Mouse (Mus musculus) MEL (cell line): ENCODE data around the gene Grrp1. TPM values are rescaled to one million over a fixed set of nuclear protein-coding genes. Genes with fewer than 3 reads are reported as not detected.

ENCODE experiments used
- DNase-seq: peaks from one replicate; pipeline ENCODE4 v3.0.0; 2011; ENCODE audit warnings: low read depth, low spot score
- H3K27ac ChIP-seq: 2 replicates; pipeline ENCODE4 v1.5.1; 2012; ENCODE audit warnings: low read depth, mild to moderate bottlenecking, control low read depth, low read length, moderate library complexity; ENCODE audit not compliant: control insufficient read depth
- H3K27me3 ChIP-seq, 2 experiments: fragments of 150-350 bp in 1 of 2; sonication (generic) in 1 of 2; 2 replicates each; pipeline ENCODE4 v1.6.1; 2012; ENCODE audit warnings: low read length in 2 of 2, mild to moderate bottlenecking in 2 of 2, improper control_type of control experiment in 1 of 2, moderate library complexity in 1 of 2; ENCODE audit not compliant: insufficient read depth in 2 of 2, control insufficient read depth in 1 of 2
- H3K36me3 ChIP-seq, 2 experiments: 2 replicates each; pipeline ENCODE4 v1.6.1; 2012 to 2014; ENCODE audit warnings: low read length in 2 of 2, improper control_type of control experiment in 1 of 2, inconsistent platforms in 1 of 2, mild to moderate bottlenecking in 1 of 2; ENCODE audit not compliant: insufficient read depth in 2 of 2, control insufficient read depth in 1 of 2
- H3K4me1 ChIP-seq, 2 experiments: fragments of 150-350 bp in 1 of 2; sonication (generic) in 1 of 2; 2 replicates each; pipeline ENCODE4 v1.6.1; 2012; ENCODE audit warnings: low read length in 2 of 2, improper control_type of control experiment in 1 of 2, mild to moderate bottlenecking in 1 of 2; ENCODE audit not compliant: insufficient read depth in 2 of 2, control insufficient read depth in 1 of 2
- H3K4me3 ChIP-seq, 2 experiments: fragments of 150-350 bp in 1 of 2; sonication (generic) in 1 of 2; 2 replicates each; pipeline ENCODE4 v1.5.1; 2012; ENCODE audit warnings: low read depth in 2 of 2, low read length in 2 of 2, mild to moderate bottlenecking in 2 of 2, moderate library complexity in 2 of 2, control low read depth in 1 of 2, improper control_type of control experiment in 1 of 2; ENCODE audit not compliant: control insufficient read depth in 1 of 2, insufficient read depth in 1 of 2
- H3K79me2 ChIP-seq: 2 replicates; pipeline ENCODE4 v1.6.1; 2012; ENCODE audit warnings: mild to moderate bottlenecking, low read length, moderate library complexity; ENCODE audit not compliant: control insufficient read depth, poor library complexity, insufficient read depth
- H3K9ac ChIP-seq: 2 replicates; pipeline ENCODE4 v1.6.1; 2012; ENCODE audit warnings: low read depth, mild to moderate bottlenecking, control low read depth, low read length, moderate library complexity; ENCODE audit not compliant: control insufficient read depth, poor library complexity, severe bottlenecking
- H3K9me3 ChIP-seq: fragments of 150-350 bp; sonication (generic); replicated peaks from 2 replicates; pipeline ENCODE4 v1.6.1; 2012; ENCODE audit warnings: mild to moderate bottlenecking, low read length, improper control_type of control experiment, moderate library complexity; ENCODE audit not compliant: insufficient read depth
- BHLHE40 ChIP-seq: IDR thresholded peaks from 2 replicates; pipeline ENCODE4 v1.6.1; 2012; ENCODE audit warnings: low read depth, mild to moderate bottlenecking, inconsistent platforms, low read length, improper control_type of control experiment, borderline replicate concordance
- CHD2 ChIP-seq: IDR thresholded peaks from 2 replicates; pipeline ENCODE4 v1.6.1; 2011; ENCODE audit warnings: low read length, improper control_type of control experiment
- CTCF ChIP-seq, 3 experiments: IDR thresholded peaks in 2 of 3; conservative IDR thresholded peaks in 1 of 3; 2 replicates each; pipeline ENCODE4 v1.5.1; 2011 to 2012; ENCODE audit warnings: low read length in 3 of 3, low read depth in 2 of 3, mild to moderate bottlenecking in 2 of 3, improper control_type of control experiment in 1 of 3, inconsistent platforms in 1 of 3, mixed read lengths in 1 of 3, moderate library complexity in 1 of 3; ENCODE audit not compliant: control insufficient read depth in 1 of 3, insufficient read depth in 1 of 3, poor library complexity in 1 of 3, severe bottlenecking in 1 of 3
- ELF1 ChIP-seq: IDR thresholded peaks from 2 replicates; pipeline ENCODE4 v1.6.1; 2014; ENCODE audit warnings: low read depth, mild to moderate bottlenecking, inconsistent platforms, low read length, improper control_type of control experiment, moderate library complexity
- ETS1 ChIP-seq: IDR thresholded peaks from 2 replicates; pipeline ENCODE4 v1.6.1; 2012; ENCODE audit warnings: low read depth, mild to moderate bottlenecking, inconsistent platforms, low read length, improper control_type of control experiment, moderate library complexity
- JUND ChIP-seq: IDR thresholded peaks from 2 replicates; pipeline ENCODE4 v1.6.1; 2011; ENCODE audit warnings: low read depth, mild to moderate bottlenecking, improper control_type of control experiment, low read length
- MAZ ChIP-seq: IDR thresholded peaks from 2 replicates; pipeline ENCODE4 v1.6.1; 2012; ENCODE audit warnings: low read depth, mild to moderate bottlenecking, inconsistent platforms, low read length, improper control_type of control experiment
- MXI1 ChIP-seq: IDR thresholded peaks from 2 replicates; pipeline ENCODE4 v1.6.1; 2011; ENCODE audit warnings: mild to moderate bottlenecking, low read depth, low read length, improper control_type of control experiment
- MYC ChIP-seq: IDR thresholded peaks from 2 replicates; pipeline ENCODE4 v1.6.1; 2011; ENCODE audit warnings: low read depth, mild to moderate bottlenecking, low read length, improper control_type of control experiment, moderate library complexity
- NELFE ChIP-seq: IDR thresholded peaks from 2 replicates; pipeline ENCODE4 v1.6.1; 2011; ENCODE audit warnings: low read depth, low read length, improper control_type of control experiment
- NRF1 ChIP-seq: IDR thresholded peaks from 2 replicates; pipeline ENCODE4 v1.6.1; 2014; ENCODE audit warnings: low read depth, mild to moderate bottlenecking, inconsistent platforms, low read length, improper control_type of control experiment, moderate library complexity; ENCODE audit not compliant: poor library complexity, insufficient read depth, severe bottlenecking
- POLR2A ChIP-seq, 2 experiments: IDR thresholded peaks; 2 replicates each; pipeline ENCODE4 v1.6.1; 2011 to 2012; ENCODE audit warnings: low read length in 2 of 2, mild to moderate bottlenecking in 2 of 2, control low read depth in 1 of 2, improper control_type of control experiment in 1 of 2, low read depth in 1 of 2, moderate library complexity in 1 of 2; ENCODE audit not compliant: control insufficient read depth in 1 of 2, insufficient read depth in 1 of 2, poor library complexity in 1 of 2
- POLR2AphosphoS2 ChIP-seq: IDR thresholded peaks from 2 replicates; pipeline ENCODE4 v1.6.1; 2011; ENCODE audit warnings: low read length, improper control_type of control experiment
- RAD21 ChIP-seq: IDR thresholded peaks from 2 replicates; pipeline ENCODE4 v1.6.1; 2011; ENCODE audit warnings: mild to moderate bottlenecking, low read depth, low read length, improper control_type of control experiment
- RCOR1 ChIP-seq: IDR thresholded peaks from 2 replicates; pipeline ENCODE4 v1.6.1; 2012; ENCODE audit warnings: low read depth, mild to moderate bottlenecking, inconsistent platforms, low read length, improper control_type of control experiment
- TAL1 ChIP-seq: IDR thresholded peaks from 2 replicates; pipeline ENCODE4 v1.6.1; 2012; ENCODE audit warnings: mild to moderate bottlenecking, inconsistent platforms, low read length, moderate library complexity, mixed read lengths
- TBP ChIP-seq: IDR thresholded peaks from 2 replicates; pipeline ENCODE4 v1.8.0; 2011; ENCODE audit warnings: low read depth, low read length, improper control_type of control experiment
- UBTF ChIP-seq: IDR thresholded peaks from 2 replicates; pipeline ENCODE4 v1.6.1; 2012; ENCODE audit warnings: low read depth, mild to moderate bottlenecking, inconsistent platforms, low read length, improper control_type of control experiment, moderate library complexity, borderline replicate concordance; ENCODE audit not compliant: insufficient read depth
- USF1 ChIP-seq: IDR thresholded peaks from 2 replicates; pipeline ENCODE4 v1.6.1; 2014; ENCODE audit warnings: low read depth, mild to moderate bottlenecking, inconsistent platforms, low read length, improper control_type of control experiment, moderate library complexity
- ZMIZ1 ChIP-seq: IDR thresholded peaks from 2 replicates; pipeline ENCODE4 v1.6.1; 2012; ENCODE audit warnings: low read depth, mild to moderate bottlenecking, inconsistent platforms, low read length, improper control_type of control experiment, moderate library complexity
- polyA plus RNA-seq, 2 experiments: library from polyadenylated mRNA; stranded (reverse) in 1 of 2; unstranded in 1 of 2; fragments of >175 nt in 1 of 2; fragments of >200 nt in 1 of 2; gene quantifications; 2 replicates each; pipeline versions ENCODE4 v1.2.1 to v1.2.4; 2012; ENCODE audit warnings: low replicate concordance in 2 of 2, low read depth in 1 of 2; ENCODE audit not compliant: insufficient read length in 2 of 2, insufficient read depth in 1 of 2, missing spikeins in 1 of 2
- total RNA-seq: library from RNA; depleted of rRNA; stranded (reverse); fragments of 300-350 nt; gene quantifications from 2 replicates; pipeline ENCODE4 v1.2.3, GENCODE M21; 2012

Gene Grrp1
- total and polyA plus RNA-seq, 3 experiments = not detected

DNA sequence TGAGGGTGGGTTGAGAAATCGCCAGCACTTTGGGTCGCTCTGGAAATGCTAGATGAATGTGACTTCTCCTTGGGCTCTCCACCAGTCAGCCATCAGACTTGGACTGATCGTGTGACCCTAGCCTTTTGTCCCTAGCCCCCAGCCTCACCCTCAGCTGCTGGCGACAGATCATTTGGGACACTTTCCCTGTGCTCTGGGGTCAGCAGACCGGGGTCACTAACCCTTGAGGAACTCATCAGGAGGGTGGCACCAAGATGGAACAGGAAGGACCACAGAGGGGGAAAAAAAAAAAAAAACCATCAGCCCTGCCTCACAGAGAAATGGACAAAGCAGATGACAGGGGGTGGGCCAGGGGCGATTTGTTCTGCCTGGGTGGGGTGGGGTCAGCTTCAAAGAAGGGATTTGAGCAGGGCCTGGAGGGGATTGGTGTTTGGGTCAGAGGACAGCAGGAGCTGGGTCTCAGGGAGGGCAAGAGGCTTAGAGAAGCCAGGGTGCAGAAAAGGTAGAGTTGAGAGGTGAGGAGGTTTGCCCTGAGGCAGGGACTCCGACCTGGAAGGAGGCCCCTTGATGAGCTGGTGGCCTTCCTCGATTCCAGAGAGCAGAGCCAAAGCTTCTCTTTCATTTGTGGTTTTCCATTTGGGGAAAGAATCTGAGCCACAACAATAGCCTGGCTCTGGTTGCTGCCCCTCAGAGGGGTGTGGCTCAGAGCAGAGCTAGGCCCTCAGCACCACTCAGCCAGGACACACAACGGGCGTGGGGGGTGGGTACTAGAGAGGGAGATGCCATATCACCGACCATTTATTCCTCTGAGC, 3.5 kb upstream of the Grrp1 start:
- no peak overlapping the region for H3K9ac ChIP-seq
- H3K36me3 ChIP-seq = no peaks in the 10 kb centered on the region
- H3K4me1 ChIP-seq = no peaks in the 10 kb centered on the region
- TF ChIP-seq UBTF = no peak
- no peak for TF ChIP-seq CTCF (IDR thresholded peaks at IDR 0.05 in 2 of 3, conservative IDR thresholded peaks at IDR 0.05 in 1 of 3; ENCODE audit: control insufficient read depth in 1 of 3, insufficient read depth in 1 of 3, low read depth in 2 of 3, low read length in 3 of 3, poor library complexity in 1 of 3, severe bottlenecking in 1 of 3)
- no peak for TF ChIP-seq USF1
- no peak for TF ChIP-seq TBP
- no peak for TF ChIP-seq ETS1
- TF ChIP-seq JUND = no peak
- TF ChIP-seq MAZ = no peak
- no peak for TF ChIP-seq MYC
- no peak for TF ChIP-seq POLR2AphosphoS2
- no peak for TF ChIP-seq ZMIZ1
- TF ChIP-seq NELFE = no peak
- TF ChIP-seq NRF1 = no peak
- no peak for TF ChIP-seq TAL1
- TF ChIP-seq BHLHE40 = no peak
- no peak for TF ChIP-seq POLR2A (IDR thresholded peaks at IDR 0.05; ENCODE audit: control insufficient read depth in 1 of 2, insufficient read depth in 1 of 2, low read depth in 1 of 2, low read length in 2 of 2, poor library complexity in 1 of 2)
- TF ChIP-seq MXI1 = no peak
- TF ChIP-seq ELF1 = no peak
- TF ChIP-seq CHD2 = no peak
- no peak for TF ChIP-seq RAD21
- no peak for TF ChIP-seq RCOR1
- H3K27ac ChIP-seq = no peak overlapping the region
- DNase-seq = no peak
- no peak overlapping the region for H3K4me3 ChIP-seq
- H3K79me2 ChIP-seq = no peaks in the 10 kb centered on the region
- no peaks in the 10 kb centered on the region for H3K9me3 ChIP-seq
- H3K27me3 ChIP-seq = no peaks in the 10 kb centered on the region
